Mouse (Mus musculus) T-helper 1 cell (primary cell): ENCODE data around the gene C2cd2l.
"Not testable (repeated sequence)": the region's sequence is repeated elsewhere in the genome, so short reads cannot be mapped to it uniquely, and the experiment has no call there.

Source experiments
- in situ Hi-C: fragments of 300-600 bp; cut with MboI, MseI; formaldehyde crosslinking; loops from one replicate; pipeline ENCODE4 v1.15.1; 2025; ENCODE audit warnings: high pct_unique_total_duplicates

C2cd2l gene

DNA sequence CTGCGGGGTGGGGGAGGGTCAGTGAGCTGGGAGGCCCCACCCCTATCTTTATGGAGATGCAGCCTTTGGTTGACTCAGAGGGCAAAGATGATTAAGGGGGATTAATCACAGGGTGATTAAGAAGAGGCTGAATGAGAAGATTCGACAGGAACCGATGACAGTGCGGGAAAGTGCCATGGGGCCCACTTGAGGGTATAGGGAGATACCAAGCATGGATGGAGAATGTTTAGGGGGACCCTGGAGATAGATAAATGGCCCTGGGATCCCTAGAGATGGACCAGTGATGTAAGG, 5.9 kb downstream of the C2cd2l start:
- in situ Hi-C loops: no loop called here

DNA sequence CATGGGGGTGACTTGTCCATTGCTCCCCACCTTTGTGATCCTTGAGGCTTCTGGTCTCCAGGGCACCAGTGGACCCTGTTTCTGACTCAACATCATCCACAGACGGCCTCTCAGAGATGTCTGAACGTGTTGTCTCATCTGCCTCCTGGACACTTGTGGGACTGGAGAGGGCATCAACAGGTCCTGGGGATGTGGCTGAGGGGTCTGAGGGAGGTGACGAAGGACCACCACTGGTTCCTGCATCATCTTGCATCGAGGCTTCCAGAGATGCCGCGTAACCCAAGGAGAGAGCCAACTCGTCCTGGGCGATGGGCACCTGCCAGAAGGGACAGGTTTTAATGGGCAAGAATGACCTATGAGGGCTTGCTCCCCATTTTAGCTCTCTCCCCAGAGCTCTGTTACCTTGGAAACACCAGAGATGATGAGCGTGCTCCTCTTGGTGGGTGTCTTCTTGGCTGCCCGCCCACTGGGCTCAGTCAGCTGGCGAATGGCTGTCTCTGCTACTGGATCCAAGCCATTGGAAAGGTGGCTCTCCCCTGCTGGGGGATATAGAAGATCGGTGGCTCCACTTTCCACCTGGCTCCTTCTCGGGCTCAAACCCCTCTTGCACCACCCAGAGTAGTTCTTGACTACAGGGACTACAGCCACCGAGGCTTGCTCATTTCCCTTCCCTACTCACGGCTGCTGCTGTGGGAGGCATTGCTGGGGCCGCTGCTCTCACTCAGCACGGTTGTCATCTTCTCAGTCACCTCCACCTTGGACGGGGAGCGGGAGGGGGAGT, 6.4 kb downstream of the C2cd2l start:
- in situ Hi-C loops: no loop called here

DNA sequence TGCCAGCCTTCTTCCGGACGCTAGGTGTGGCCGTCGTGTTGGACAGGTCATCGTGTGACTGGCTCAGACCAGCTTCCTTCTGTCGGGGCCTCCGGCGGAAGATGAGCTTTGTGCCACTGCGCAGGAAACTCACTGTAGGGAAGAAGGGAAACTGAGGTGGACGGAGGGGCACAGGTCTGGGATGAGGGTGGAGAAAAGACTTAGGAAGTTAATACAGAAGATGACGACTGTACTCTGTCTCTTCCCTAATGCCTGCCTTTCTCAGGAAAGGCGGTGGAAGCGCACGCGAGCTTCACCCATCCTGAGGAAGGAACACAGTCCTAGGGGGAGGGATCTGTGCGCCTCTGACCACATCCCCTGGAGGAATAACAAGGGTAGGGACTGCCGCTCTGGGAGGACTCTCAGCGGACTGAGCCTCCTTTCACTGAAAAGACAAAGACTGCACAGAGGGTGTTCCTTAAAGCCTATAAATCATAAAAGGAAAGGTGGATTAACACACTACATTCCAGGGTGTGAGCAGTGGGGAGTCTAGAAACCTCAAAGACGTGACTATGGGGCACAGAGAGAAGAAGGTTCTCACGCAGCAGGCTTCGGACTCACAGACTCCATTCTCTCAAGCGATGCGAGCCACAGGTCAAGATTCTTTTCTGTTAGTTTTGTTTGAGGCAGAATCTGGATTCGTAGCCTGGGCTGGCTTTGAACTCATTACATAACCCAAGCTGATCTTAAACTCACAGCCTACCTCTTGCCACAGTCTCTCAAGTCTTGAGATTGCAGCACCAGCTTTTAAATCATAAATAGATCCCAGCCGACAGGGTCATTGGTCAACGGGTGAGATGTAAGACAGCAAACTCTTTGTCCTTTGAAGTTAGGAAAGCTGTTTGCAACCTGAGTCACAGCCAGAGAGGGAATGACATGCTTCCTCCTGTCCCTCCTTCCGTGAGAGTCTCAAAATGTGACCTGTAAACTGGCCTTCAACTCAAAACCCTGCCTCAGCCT, 8.7 kb downstream of the C2cd2l start:
- in situ Hi-C loops: no loop called here

DNA sequence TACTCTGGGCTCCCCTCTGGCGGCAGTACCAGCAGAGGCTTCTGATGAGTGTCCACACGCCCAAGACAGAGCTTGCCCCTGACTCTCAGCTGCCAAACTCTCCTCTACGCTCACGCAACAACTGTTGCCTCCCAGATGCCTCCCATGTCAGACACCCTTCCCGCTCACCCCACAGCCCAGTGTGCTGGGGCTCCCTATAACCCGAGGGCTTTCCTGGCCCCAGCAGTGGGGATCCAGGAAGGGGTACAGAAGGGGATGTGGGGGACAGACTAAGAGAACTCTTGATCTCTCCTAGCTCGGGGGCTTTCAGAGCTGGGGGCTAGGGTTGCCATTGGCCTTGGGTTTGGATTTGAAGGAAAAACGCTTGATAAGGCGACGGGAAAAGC, 9.3 kb downstream of the C2cd2l start:
- in situ Hi-C loops: no loop called here

DNA sequence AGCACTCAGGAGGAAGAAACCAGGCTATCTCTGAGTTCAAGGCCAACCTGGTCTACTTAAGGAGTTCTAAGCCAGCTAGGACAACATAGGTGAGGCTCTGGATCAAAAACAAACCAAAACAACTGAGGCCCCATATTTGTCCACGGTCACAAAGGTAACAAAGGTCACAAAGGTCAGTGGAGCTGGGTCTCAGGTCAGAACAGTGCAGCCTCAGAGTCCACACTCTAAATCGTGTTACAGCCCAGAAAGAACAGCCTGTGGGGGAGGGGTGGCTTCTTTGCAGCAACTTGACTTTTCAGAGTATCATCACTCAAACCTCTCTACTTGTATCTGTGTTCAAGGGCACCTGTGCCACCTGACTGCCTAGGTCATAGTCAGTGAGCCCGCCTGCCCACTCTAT, 10.3 kb downstream of the C2cd2l start:
- in situ Hi-C loops: no loop called here

DNA sequence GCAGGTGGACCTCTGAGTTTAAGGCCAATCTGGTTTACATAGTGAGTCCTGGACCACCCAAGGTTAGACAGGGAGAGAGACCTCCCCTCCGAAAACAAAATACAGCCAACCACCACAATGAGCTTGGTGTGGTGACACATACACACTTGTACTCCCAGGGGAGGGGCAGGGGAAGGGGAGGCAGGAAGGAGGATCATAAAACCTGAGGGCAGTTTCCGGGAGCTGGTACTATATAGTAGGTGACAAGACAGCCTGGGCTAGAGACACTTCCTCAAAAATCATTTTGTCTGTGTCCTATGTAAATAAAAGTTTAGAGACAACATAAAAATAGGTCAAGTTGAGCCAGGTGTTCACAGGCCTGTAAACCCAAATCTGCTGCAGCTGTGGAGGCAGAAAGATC, 12.8 kb downstream of the C2cd2l start:
- in situ Hi-C loops: no loop called here

DNA sequence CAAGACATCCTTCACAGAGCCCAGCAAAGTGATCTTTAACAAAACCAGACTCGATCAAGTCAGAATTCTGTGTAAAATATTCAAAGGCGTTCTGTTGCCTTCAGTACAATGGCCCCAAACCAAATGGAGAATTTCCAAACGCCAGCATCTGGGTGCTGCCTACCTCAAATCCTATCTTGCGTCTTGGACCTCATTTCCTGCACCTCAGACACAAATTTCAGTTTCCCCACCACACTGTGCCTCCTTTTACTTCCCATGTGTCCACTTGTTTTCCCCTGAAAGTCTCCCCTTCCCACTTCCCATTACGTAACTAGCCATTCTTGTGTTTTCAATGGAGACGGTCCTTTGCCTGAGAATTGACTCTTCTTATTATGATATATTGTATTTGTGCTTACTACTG, 13.6 kb downstream of the C2cd2l start:
- in situ Hi-C loops: no loop called here

DNA sequence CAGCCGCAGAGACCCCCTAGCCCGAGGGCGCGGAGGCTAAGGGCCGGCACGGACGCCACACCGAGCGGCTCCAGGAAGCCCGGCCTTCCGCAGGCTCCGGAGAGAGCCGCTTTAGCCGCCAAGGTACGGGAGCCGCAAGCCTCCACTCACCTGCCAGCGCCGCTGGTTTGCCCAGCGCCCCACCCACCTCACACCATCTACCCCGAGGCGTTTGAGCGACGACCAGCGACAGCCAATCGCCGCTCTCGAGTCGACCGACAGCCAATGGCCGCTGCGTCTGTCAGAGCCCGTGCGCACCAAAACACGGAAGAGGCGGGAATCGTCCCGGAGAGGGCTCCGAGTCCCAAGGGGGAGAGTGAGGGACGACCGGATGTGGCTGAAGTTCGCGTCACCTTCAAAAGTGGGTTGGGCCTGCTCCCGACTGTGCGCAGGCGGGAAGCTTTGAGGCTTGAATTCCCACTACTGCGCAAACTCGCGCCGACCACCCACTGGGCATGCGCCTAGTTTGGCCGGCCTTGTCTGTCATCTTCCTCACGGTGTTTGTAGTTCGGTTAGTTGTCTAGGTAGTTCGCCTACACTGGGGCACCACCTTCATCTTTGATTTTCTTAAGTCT, 14.5 kb downstream of the C2cd2l start, which contains the start of gene Hinfp:
Gene Hinfp, minus strand, starts transcription at position 206 of the 614 bp plus-strand sequence.
- in situ Hi-C loops: no loop called here

DNA sequence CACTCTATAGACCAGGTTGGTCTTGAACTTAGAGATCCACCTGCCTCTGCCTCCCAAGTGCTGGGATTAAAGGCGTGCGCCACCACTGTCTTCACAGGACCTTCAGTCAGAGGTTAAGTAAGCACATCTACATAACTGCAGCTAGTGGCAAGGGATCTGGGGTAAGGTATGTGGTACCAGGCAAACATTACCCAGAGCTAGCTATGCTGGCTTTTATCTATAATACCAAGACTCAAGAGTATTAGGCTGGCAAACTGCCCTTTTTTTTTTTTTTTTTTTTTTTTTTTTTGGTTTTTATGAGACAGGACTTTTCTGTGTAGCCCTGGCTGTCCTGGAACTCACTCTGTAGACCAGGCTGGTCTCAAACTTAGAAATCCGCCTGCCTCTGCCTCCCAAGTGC, 20.1 kb downstream of the C2cd2l start:
- in situ Hi-C loops: not testable (repeated sequence)

DNA sequence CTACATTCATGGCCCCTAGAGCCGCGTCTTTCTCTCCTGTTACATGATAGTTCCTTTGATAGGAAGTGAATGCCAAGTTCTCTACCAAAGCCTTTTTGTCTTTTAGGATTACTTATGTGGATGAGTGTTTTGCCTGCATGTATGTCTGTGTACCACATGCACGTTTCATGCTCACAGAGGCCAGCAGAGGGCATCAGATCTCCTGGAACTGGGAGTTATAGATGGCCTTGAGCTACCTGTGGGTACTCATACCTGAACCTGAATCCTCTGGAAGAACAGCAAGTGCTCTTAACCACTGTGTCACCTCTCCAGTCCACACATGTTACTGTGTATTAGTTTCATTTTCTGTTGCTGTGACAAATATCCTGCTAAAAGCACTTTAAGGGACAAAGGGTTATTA, 27.6 kb downstream of the C2cd2l start:
- in situ Hi-C loops: no loop called here

DNA sequence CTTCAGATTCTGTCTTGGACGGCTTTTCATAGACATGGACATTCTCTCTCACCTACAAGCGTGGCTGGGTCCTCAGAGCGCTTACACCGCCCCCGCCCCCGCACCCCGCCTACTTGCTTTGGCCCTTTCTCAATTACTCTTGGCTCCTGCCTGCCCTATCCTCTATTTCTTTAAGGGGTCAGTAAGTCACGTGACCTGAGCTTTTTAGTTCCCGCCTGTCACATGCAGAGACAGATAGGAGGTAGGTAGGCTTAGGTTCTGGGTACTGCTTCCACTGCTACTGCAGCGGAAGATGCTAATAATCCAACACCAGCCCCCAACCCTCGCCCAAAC, 31.2 kb downstream of the C2cd2l start:
- in situ Hi-C loops: no loop called here

DNA sequence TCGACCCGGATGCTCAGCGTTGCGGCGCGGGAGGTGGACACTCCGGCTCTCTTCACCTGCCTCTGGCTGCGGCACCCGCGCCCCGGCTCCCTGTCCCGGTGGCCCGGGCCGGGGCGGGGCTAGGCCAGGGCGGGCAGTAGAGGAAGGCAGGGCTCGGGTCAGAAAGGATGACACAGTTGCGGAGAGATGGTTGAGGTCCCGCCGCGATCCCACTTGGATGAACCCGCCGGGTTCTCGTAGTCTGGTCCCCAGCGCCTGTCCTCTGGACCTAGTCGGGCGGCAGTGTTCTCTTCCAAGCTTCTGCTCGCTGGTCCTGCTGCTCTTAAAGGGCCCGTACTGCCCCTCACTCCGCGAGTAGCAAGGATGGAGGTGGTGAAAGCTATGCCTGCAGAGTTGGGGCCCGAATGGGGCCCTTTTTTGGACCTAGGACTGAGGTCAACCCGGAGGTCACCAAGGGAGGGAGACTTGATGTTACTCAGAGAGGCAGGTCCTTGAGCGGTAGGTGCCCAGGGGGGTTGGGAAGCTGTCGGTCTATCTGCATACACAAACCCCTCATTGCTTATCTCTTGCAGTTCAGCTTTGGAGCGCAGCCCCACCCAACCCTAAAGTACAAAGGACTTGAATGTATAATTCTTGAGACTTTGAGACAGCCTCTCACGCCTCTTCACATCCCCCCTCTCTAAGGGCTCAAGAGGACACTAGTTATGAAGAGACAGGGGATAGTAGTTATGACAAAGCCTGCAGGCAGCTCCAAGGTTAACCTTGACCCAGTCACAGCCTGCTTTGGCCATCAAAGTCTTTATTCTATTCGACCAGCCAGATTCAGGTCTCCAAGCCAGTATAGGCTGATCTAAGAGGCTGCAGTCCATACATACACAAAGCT, 31.8 kb downstream of the C2cd2l start, which contains the start of gene Abcg4:
Gene Abcg4, minus strand, starts transcription at position 540 of the 883 bp plus-strand sequence.
- in situ Hi-C loops: no loop called here

DNA sequence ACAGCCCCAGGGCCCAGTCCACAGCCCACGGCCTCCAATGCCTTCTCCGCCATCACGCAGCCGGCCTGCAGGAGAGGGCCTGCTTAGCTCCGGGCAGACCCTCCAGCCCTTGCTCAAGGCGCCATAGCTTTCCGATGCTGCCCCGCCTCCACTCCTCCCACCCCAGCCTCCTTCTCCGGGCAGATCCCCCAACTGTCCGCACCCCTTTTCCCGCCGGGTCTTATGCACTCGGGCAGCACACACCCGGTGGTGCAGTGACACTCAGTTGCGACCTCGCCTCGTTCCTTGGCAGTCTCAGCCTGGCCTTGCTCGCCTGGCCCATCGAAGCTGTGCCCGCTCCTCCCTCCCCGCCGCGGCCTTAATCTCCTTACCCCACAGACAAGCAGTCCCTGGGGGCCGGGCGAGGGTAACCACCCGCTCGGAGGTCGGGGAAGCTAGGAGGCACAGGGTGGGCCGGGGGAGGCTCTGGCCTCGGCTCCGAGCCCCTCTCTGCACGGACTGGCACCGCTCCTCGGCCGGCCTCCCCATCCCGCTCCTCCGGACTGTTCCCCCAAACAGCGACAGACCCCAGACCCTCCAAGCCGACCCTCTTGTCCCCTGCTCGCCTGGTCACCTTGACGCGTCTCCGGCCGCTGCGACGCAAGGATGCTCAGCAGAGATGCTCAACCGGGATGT, 32.5 kb downstream of the C2cd2l start:
- in situ Hi-C loops: no loop called here

DNA sequence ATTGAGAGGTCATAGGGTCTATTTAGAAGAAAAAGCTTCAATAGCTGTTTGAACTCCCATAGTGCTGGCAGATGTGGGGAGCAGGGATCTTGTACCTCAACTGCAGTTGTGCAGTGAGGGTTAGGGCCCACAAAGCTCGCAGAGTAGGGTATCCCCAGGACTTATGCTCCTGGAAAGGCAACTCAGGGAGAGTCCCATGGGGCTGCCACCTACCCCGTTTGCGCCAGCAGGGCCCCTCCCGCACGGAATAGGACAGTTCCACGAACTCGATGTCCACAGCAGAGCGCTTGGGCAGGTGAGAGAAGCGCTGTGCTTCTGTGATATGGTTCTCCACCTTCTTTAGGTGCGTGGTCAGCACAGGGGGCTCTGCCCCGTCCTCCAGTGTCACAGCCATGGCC, 33.1 kb downstream of the C2cd2l start:
- in situ Hi-C loops: no loop called here

DNA sequence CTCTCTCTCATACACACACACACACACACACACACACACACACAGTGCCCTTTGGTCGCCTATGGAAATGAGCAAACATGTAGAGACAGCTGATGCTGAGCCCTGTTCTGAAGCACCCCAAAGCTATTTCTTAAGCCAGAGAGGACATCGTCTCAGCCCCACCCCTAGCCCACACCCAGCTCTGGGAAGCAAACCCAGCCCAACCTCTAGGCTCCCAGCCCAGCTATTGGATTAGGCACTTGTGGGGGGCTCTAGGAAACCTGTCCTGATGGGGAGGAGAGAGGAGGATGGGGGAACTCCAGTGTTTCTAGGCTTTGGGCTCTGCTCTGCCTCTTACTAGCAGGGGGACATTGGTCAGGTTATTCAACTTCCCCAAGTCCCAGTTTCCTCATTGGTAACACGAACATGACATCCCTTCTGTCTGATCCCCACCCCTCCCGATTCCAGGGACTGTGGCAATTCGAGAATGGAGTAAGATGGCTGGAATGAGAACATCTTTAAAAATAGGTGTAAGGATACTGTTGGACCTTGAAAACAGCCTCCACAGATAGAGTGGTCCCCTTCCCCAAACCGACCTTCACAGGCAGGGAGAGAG, 33.7 kb downstream of the C2cd2l start:
- in situ Hi-C loops: no loop called here

DNA sequence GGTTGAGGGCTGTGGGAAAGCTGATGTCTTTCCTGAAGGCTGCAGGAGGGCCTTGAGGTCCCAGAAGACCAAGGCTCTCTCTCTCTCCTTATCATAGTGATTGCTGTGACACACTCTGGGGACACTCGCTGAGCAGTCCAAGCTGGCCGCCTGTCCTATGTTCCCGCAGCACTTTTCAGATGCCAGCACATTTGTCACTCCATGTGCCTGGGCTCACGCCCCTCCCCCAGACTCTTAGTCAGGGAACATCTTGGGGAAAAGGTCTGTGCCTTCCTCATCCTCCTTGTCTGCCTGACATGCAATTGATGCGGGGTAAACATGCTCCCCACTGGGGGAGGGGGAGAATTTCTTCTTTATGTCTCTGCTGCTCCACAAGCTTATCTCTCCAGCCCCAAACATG, 36.9 kb downstream of the C2cd2l start:
- in situ Hi-C loops: no loop called here

DNA sequence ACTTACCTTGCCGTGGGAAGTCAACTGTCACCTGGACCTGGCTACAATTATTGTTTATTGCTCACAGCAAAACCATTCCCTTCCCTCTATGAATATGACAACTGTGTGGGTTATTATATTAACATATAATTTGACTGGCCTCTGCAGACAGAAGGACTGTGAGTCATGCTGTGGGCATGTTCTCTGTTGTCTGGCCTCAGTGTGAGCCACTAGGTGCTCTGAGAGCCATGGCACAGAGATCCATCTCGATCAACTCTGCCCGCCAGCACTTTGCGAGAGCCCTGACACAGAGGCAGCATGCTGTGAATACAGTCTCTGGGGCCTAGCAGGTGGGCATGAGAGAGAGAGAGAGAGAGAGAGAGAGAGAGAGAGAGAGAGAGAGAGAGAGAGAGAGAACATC, 50.1 kb downstream of the C2cd2l start:
- in situ Hi-C loops: no loop called here

DNA sequence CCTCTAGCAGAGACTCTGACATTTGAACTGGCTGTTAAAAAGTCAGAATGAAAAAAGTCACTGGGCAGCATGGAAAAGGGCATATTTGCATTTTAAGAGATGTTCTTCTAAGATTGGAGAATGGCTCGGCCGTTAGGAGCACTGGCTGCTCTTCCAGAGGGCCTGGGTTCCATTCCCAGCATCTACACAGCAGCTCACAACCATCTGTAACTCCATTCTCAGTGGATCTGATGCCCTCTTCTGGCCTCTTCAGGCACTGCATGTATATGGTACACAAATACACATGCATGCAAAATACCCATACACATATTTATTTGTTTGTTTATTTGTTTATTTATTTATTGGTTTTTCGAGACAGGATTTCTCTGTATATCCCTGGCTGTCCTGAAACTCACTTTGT, 51.0 kb downstream of the C2cd2l start:
- in situ Hi-C loops: no loop called here

DNA sequence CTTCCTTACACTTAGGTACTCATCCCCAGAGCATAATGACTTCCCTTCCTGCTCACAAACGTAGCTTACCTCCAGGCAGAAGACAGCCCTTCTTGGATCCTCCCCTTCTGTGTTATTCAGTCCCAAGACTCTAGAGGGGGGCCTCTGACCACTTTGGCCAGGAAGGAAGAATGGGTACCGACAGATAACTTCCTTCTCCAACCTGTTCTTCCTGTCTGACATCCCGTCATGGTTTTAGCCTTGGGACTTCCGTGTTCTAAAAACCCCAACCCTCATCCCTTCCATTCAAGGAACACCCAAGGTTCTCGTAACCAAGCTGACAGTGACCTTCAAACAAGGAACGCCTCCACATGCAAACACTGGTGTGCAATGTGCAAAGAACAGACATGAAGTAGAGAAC, 51.7 kb downstream of the C2cd2l start, which contains the start of gene Nlrx1:
Gene Nlrx1, minus strand, starts transcription at position 168 of the 400 bp plus-strand sequence.
- in situ Hi-C loops: no loop called here

DNA sequence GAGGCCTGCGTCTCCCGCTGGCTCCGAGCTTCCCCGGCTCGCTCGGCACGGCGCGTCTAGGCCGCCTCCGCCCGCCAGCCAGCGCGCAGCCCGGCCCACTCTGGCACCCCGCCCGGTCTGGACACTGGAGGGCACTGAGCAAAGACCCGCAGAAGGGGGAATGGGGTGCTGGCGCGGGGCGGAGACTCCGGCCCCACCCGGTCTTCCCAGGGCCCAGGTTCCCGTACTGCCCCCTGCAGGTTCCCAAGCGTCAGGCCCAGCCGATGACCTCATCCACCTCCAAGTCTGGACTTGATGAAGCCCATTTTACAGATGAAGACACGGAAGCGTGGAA, 52.1 kb downstream of the C2cd2l start:
- in situ Hi-C loops: no loop called here
